Mouse (Mus musculus) spleen, postnatal 36 days (tissue): Measurements from ENCODE around the gene Rnf180.

Source experiments
- DNase-seq, 2 experiments: peaks; one replicate each; pipeline ENCODE4 v3.0.0; 2022; ENCODE audit warnings: low spot score in 2 of 2, mixed read lengths in 1 of 2

Rnf180 gene

GRCm38 (mm10) chr13:105132776-105133175, 161.8 kb downstream of the Rnf180 start:
- DNase-seq, result no peak

- no peak for DNase-seq
Observed at GRCm38 (mm10) chr13:105132370-105132769, 162.2 kb downstream of the Rnf180 start.

GRCm38 (mm10) chr13:105130080-105130479, 164.5 kb downstream of the Rnf180 start:
- no peak for DNase-seq

GRCm38 (mm10) chr13:105122092-105122491, 172.5 kb downstream of the Rnf180 start:
- DNase-seq, result no peak

GRCm38 (mm10) chr13:105121617-105122016, 173.0 kb downstream of the Rnf180 start:
- DNase-seq, result no peak

- no peak for DNase-seq
Observed at GRCm38 (mm10) chr13:105111599-105111998, 183.0 kb downstream of the Rnf180 start.

- no peak for DNase-seq
Observed at GRCm38 (mm10) chr13:105104385-105104784, 190.2 kb downstream of the Rnf180 start.

GRCm38 (mm10) chr13:105100705-105101104, 193.9 kb downstream of the Rnf180 start:
- no peak for DNase-seq

GRCm38 (mm10) chr13:105096316-105096715, 198.3 kb downstream of the Rnf180 start:
- no peak for DNase-seq

GRCm38 (mm10) chr13:105089276-105089675, 205.3 kb downstream of the Rnf180 start:
- DNase-seq, result no peak

GRCm38 (mm10) chr13:105081862-105082261, 212.8 kb downstream of the Rnf180 start, which contains the start of gene 4933425L06Rik:
4933425L06Rik (plus strand) TSS chr13:105082122.
- DNase-seq, result no peak
